Mouse (Mus musculus): ENCODE measurements around the gene Evpl.
"Not testable (repeated sequence)": the region's sequence is repeated elsewhere in the genome, so short reads cannot be mapped to it uniquely, and the experiment has no call there.

Evpl gene

GRCm38 (mm10) chr11:116237742-116238395 is at the start of gene Evpl:
TSS of gene Evpl (minus strand) at chr11:116238077.
- DNase-seq (ENCODE audit: extremely low read depth, insufficient read length, low spot score): no peak

- DNase-seq (ENCODE audit: extremely low read depth, insufficient read length, low spot score): no peak
Observed at GRCm38 (mm10) chr11:116287351-116287750, 49.5 kb upstream of the Evpl start.

GRCm38 (mm10) chr11:116285770-116286191 is 47.9 kb upstream of the Evpl start:
- DNase-seq (ENCODE audit: extremely low read depth, insufficient read length, low spot score): no peak

GRCm38 (mm10) chr11:116283982-116284381 is 46.1 kb upstream of the Evpl start:
- DNase-seq (ENCODE audit: extremely low read depth, insufficient read length, low spot score): no peak

GRCm38 (mm10) chr11:116282912-116283521 is 45.1 kb upstream of the Evpl start:
- DNase-seq (ENCODE audit: extremely low read depth, insufficient read length, low spot score): no peak

GRCm38 (mm10) chr11:116282089-116282488 is 44.2 kb upstream of the Evpl start:
- no peak for DNase-seq (ENCODE audit: extremely low read depth, insufficient read length, low spot score)

- no peak for DNase-seq (ENCODE audit: extremely low read depth, insufficient read length, low spot score)
Observed at GRCm38 (mm10) chr11:116281671-116282070, 43.8 kb upstream of the Evpl start.

- no peak for DNase-seq (ENCODE audit: extremely low read depth, insufficient read length, low spot score)
Observed at GRCm38 (mm10) chr11:116280751-116281663, 43.1 kb upstream of the Evpl start, which contains the start of gene Galr2. TSS of gene Galr2 (plus strand) at chr11:116280939.

GRCm38 (mm10) chr11:116277184-116277583 is 39.3 kb upstream of the Evpl start:
- not testable (repeated sequence) for DNase-seq (ENCODE audit: extremely low read depth, insufficient read length, low spot score)

GRCm38 (mm10) chr11:116274045-116274666 is 36.3 kb upstream of the Evpl start, which contains the start of gene Srp68:
TSS of gene Srp68 (minus strand) at chr11:116274217.
- DNase-seq (ENCODE audit: extremely low read depth, insufficient read length, low spot score): peak; percentile 90

- no peak for DNase-seq (ENCODE audit: extremely low read depth, insufficient read length, low spot score)
Observed at GRCm38 (mm10) chr11:116273469-116274044, 35.7 kb upstream of the Evpl start.

GRCm38 (mm10) chr11:116272589-116273468 is 35.0 kb upstream of the Evpl start:
- no peak for DNase-seq (ENCODE audit: extremely low read depth, insufficient read length, low spot score)

- DNase-seq (ENCODE audit: extremely low read depth, insufficient read length, low spot score): no peak
Observed at GRCm38 (mm10) chr11:116269560-116269959, 31.7 kb upstream of the Evpl start.

- no peak for DNase-seq (ENCODE audit: extremely low read depth, insufficient read length, low spot score)
Observed at GRCm38 (mm10) chr11:116268313-116268712, 30.4 kb upstream of the Evpl start.

GRCm38 (mm10) chr11:116267637-116268036 is 29.8 kb upstream of the Evpl start:
- no peak for DNase-seq (ENCODE audit: extremely low read depth, insufficient read length, low spot score)

GRCm38 (mm10) chr11:116265850-116266249 is 28.0 kb upstream of the Evpl start:
- no peak for DNase-seq (ENCODE audit: extremely low read depth, insufficient read length, low spot score)

GRCm38 (mm10) chr11:116265352-116265751 is 27.5 kb upstream of the Evpl start:
- DNase-seq (ENCODE audit: extremely low read depth, insufficient read length, low spot score): no peak

- no peak for DNase-seq (ENCODE audit: extremely low read depth, insufficient read length, low spot score)
Observed at GRCm38 (mm10) chr11:116260259-116260658, 22.4 kb upstream of the Evpl start.

- DNase-seq (ENCODE audit: extremely low read depth, insufficient read length, low spot score): no peak
Observed at GRCm38 (mm10) chr11:116259461-116259860, 21.6 kb upstream of the Evpl start.
